Mouse (Mus musculus) adipose tissue, adult 10 weeks (tissue): ENCODE results near the gene Gatm. TPM values are rescaled to one million over a fixed set of nuclear protein-coding genes. Genes with fewer than 3 reads are reported as not detected.

Source experiments
- polyA plus RNA-seq: library from polyadenylated mRNA; stranded (reverse); fragments of 350-450 nt; fragmentation: Illumina TruSeq; extraction: RNeasy Lipid Tissue Mini Kit (QIAGEN cat#74804); gene quantifications from one replicate; pipeline ENCODE4 v1.2.3, GENCODE M21; 2014; ENCODE audit warnings: low read depth, low replicate concordance

Gene Gatm
- 13.5 TPM for polyA plus RNA-seq

DNA sequence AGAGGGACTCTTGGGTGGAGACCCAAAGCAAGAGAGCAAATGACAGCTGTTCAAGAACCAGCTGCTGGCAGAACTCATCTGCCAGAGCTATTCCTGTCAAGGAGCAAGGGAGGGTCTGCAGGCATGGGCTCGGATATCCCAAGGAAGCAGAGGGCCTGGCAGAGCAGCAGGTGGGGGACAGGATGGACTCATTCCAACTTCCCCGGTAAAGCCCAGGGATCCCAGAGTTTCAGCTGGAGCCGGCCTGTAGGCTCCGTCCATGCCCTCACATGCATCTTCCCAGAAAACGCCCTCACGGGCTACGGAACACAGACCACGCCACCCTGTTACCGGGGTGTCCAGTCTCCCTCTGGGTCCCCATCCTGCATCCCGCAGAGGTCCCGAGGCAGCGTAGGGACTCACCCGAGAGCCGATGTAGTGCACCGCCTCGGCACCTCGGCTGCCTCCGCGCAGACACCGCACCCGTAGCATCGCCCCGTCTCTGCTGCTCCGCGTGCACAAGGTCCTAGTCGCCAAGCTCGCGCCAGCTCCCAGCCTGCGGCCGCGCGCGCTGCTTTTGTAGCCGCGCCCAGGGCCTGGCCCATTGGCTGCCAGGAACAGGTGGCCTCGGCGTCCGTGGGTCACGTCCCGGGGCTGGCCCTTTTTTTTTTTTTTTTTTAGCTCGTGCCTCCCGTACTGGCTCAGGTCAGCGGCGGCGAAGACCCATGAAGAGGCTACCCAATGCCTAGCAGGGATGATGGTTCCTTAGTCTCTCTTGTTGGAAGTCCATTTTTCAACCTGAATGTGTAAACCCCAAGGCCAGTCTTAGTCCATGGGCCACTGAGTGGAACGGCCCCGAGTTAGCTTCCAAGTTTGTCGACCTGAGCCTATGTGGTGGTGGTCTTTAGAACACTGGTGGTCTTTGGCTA lies at the start of gene Gatm:
TSS of gene Gatm (minus strand) at position 558 of the 908 bp plus-strand sequence.

DNA sequence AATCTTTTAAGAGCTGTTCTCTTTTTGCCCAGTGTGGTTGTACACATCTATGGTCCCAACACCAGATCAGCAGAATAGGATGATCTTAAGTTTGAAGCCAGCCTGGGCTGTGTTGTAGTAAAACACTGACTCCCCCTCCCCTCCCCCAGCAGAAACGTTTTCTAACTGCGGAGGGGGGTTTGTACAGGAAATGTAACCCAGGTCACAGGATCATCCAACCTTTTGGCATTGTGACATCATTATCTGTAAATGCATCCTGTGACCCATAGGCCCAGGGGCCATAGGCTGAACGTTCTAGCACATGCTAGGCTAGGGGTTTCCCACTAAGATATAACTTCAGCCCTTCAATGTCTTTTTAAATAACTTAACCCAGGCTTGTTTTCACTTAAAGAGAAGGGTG lies 25.6 kb upstream of the Gatm start, which contains the start of gene AA467197:
TSS of gene AA467197 (plus strand) at position 301 of the 400 bp plus-strand sequence.

Other genes starting within 250 kb of the Gatm start
- 15.8 TPM for gene Shf, start 242.1 kb downstream of the Gatm start, polyA plus RNA-seq
- 13.3 TPM for gene Slc28a2, start 184.8 kb downstream of the Gatm start, polyA plus RNA-seq
- gene Gm14085, start 126.4 kb downstream of the Gatm start, polyA plus RNA-seq = not detected
- gene AA467197, start 25.7 kb upstream of the Gatm start, polyA plus RNA-seq = 7.2 TPM
- gene Slc30a4, start 91.4 kb upstream of the Gatm start, polyA plus RNA-seq = 20.6 TPM
- 29.9 TPM for gene Bloc1s6, start 127.2 kb upstream of the Gatm start, polyA plus RNA-seq
- 115 TPM for gene Sqor, start 153.9 kb upstream of the Gatm start, polyA plus RNA-seq